Mouse (Mus musculus) midbrain, embryonic 16.5 days (tissue): ENCODE measurements around the gene Acss2. TPM values are rescaled to one million over a fixed set of nuclear protein-coding genes. Genes with fewer than 3 reads are reported as not detected.
"Not testable (repeated sequence)": the region's sequence is repeated elsewhere in the genome, so short reads cannot be mapped to it uniquely, and the experiment has no call there.

Experiments
- ATAC-seq: fragments of 200-750 bp; cut with Nextera tagmentation; 2 replicates; pipeline ENCODE4 v1.8.0; 2017; ENCODE audit warnings: moderate TSS enrichment
- H3K27ac ChIP-seq: fragments of 300-500 bp; sonication (generic); 2 replicates; pipeline ENCODE4 v1.5.1; 2014; ENCODE audit warnings: mild to moderate bottlenecking, low read length, mixed read lengths
- H3K27me3 ChIP-seq: fragments of 300-500 bp; sonication (generic); 2 replicates; pipeline ENCODE4 v1.6.1; 2014; ENCODE audit warnings: low read depth, low read length, mixed read lengths; ENCODE audit not compliant: control insufficient read depth, insufficient read depth
- H3K36me3 ChIP-seq: fragments of 300-500 bp; sonication (generic); 2 replicates; pipeline ENCODE4 v1.6.1; 2014; ENCODE audit warnings: mild to moderate bottlenecking, low read length, moderate library complexity, mixed read lengths; ENCODE audit not compliant: control insufficient read depth, insufficient read depth
- H3K4me1 ChIP-seq: fragments of 300-500 bp; sonication (generic); 2 replicates; pipeline ENCODE4 v1.6.1; 2014; ENCODE audit warnings: mild to moderate bottlenecking, low read length, mixed read lengths; ENCODE audit not compliant: control insufficient read depth, insufficient read depth
- H3K4me2 ChIP-seq: fragments of 300-500 bp; sonication (generic); 2 replicates; pipeline ENCODE4 v1.6.1; 2014; ENCODE audit warnings: mild to moderate bottlenecking, low read length, mixed read lengths
- H3K4me3 ChIP-seq: fragments of 300-500 bp; sonication (generic); 2 replicates; pipeline ENCODE4 v1.5.1; 2014; ENCODE audit warnings: low read depth, mild to moderate bottlenecking, low read length, moderate library complexity, mixed read lengths
- H3K9ac ChIP-seq: fragments of 300-500 bp; sonication (generic); 2 replicates; pipeline ENCODE4 v1.6.1; 2014; ENCODE audit warnings: low read depth, low read length, mixed read lengths
- H3K9me3 ChIP-seq: fragments of 300-500 bp; sonication (generic); replicated peaks from 2 replicates; pipeline ENCODE4 v1.6.1; 2014; ENCODE audit warnings: mild to moderate bottlenecking, low read length, mixed read lengths; ENCODE audit not compliant: control insufficient read depth, poor library complexity, severe bottlenecking
- WGBS: fragments of 180-500 bp; shearing (Covaris S2); extraction: QIAGEN DNeasy Blood & Tissue Kit; methylation state at CpG from one replicate; pipeline ENCODE4 v1.1.7; 2014; 5-methylcytosine and 5-hydroxymethylcytosine counted together
- polyA plus RNA-seq: library from polyadenylated mRNA; unstranded; fragments of >200 nt; fragmentation: Nextera tagmentation; extraction: Ambion mirVana; gene quantifications from 2 replicates; pipeline ENCODE4 v1.2.1, GENCODE M21; 2015

Acss2 gene
- polyA plus RNA-seq, 1 experiment from 2014 or later: 23.9 TPM

DNA sequence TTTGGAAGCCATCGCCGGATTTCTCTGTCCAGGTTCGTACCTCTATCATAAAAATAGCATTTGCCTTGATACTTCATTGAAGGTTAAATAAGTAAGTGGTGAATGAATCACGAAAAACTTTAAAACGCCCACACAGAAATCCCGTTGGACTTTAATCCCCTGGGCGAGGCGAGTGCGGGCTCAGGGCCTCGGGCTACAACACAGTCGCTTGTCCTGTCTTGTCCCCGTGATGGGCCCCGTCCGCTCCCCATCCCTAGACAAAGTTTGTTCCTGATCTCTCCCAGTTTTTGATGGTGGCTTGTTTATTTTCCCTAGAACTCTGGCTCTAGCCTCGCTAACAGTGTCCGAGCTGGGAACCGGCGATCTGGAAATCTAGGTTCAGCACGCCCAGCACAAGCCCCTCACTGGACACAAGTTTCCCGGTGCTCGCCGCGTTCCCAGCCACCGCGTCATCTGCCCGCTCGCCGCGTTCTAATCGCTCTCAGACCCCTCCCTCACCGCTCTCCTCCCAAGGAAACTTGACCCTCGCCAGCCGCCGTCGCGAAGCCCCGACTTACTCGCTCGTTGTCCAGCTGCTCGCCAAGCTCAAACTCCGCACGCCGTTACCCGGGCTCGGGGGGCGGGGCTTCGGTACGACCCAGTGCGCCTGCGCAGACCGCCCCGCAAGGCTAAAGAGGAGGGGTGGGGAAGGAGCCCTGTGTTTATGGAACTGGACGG lies 74.5 kb downstream of the Acss2 start, which contains the start of gene Gss:
Gene Gss (minus strand): TSS at position 674 of the 717 bp plus-strand sequence.
- Histone ChIP-seq H3K4me3 (peak within 1 kb of the TSS; percentile 60), H3K9me3 (no peaks in the 10 kb centered on the region), H3K4me2 (peak within 1 kb of the TSS; percentile 73), H3K27me3 (no peaks in the 10 kb centered on the region; the same call in 1 of the 2 replicates), H3K27ac (peak within 1 kb of the TSS; percentile 66), H3K36me3 (no peaks in the 10 kb centered on the region), H3K9ac (peak within 1 kb of the TSS; percentile 68), H3K4me1 (peaks cover 9% of the 10 kb centered on the region)
- ATAC-seq: peak; percentile 93
- WGBS: under 1% methylated on average over 53 of the region's 53 CpGs

DNA sequence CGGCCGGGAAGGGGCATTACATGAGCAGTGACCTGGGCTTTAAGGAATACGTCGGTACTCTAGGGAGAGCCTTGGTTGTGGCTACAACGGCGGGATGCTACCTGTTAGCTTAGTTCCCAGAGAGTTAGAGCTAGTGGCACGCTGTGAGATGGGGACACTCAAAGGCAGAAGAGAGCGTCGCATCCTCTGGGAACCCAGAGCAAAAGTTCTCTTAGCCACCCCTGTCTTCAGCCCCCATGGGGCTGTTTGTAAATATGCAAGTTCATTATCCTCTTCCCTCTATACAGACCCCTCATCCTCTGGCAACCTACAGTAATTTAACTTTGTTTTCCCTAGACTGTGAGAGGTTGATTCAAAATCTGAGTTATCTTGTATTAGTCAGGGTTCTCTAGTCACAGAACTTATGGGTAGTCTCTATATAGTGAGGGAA lies 75.1 kb downstream of the Acss2 start:
- H3K36me3 ChIP-seq: no peaks in the 10 kb centered on the region
- peak overlapping the region; percentile 60 for H3K4me3 ChIP-seq
- WGBS: 2% methylated on average over 9 of the region's 9 CpGs
- peak overlapping the region; percentile 73 for H3K4me2 ChIP-seq
- H3K9me3 ChIP-seq: no peaks in the 10 kb centered on the region
- H3K9ac ChIP-seq: peak overlapping the region; percentile 68
- ATAC-seq: no peak
- no peaks in the 10 kb centered on the region; the same call in 1 of the 2 replicates for H3K27me3 ChIP-seq
- peaks cover 9% of the 10 kb centered on the region for H3K4me1 ChIP-seq
- peak overlapping the region; percentile 53; the same call in 1 of the 2 replicates for H3K27ac ChIP-seq

DNA sequence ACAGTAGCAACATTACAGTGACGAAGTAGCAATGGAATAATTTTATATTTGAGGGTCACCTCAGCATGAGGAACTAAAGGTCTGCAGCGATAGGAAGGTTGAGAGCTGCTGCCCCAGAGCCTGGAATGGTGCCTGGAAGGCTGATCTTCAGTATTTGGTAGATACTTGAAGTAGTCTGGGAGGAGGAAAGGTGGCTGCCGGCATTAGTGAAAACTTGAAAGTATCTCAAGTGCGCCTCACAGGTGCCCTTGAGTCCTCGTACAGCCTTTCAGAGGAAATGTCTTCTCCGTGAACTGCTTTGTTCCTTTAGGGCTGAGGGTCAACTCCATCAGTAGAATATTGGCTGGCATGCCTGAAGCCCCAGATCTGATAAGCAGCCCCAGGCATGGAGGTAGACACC lies 77.8 kb downstream of the Acss2 start:
- H3K27me3 ChIP-seq: no peaks in the 10 kb centered on the region; the same call in 1 of the 2 replicates
- no peak for ATAC-seq
- 85% methylated on average over 6 of the region's 6 CpGs for WGBS

DNA sequence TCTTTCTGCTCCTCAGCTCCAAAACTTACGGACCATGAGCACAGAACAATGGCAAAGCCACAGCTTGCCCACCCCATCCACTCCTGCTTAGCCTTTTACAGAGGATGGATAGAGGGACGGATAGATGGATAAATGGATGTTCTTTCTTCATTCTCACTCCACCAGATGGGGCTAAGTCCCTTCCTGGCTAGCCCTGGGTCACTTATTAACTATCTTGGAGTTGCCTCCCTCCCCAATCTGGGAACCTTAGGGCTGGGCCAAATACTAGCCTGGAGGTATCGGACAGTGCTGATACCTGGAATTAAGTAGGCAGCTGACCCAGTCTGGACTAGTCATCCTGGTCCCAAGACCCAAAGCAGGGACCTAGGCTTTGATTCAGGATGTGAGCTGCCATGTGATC lies 86.0 kb downstream of the Acss2 start:
- Histone ChIP-seq H3K4me3 (no peak overlapping the region), H3K27ac (no peak overlapping the region), H3K36me3 (no peaks in the 10 kb centered on the region), H3K9ac (no peak overlapping the region), H3K4me2 (no peak overlapping the region), H3K9me3 (no peaks in the 10 kb centered on the region), H3K4me1 (no peaks in the 10 kb centered on the region), H3K27me3 (no peaks in the 10 kb centered on the region)
- 56% methylated on average over 3 of the region's 3 CpGs for WGBS
- no peak for ATAC-seq

More for the DNA sequence above, 77.8 kb downstream of the Acss2 start:
- Histone ChIP-seq H3K36me3 (no peaks in the 10 kb centered on the region), H3K9me3 (no peaks in the 10 kb centered on the region), H3K4me1 (peaks cover 9% of the 10 kb centered on the region), H3K4me3 (no peak overlapping the region), H3K27ac (no peak overlapping the region), H3K9ac (no peak overlapping the region), H3K4me2 (no peak overlapping the region)

DNA sequence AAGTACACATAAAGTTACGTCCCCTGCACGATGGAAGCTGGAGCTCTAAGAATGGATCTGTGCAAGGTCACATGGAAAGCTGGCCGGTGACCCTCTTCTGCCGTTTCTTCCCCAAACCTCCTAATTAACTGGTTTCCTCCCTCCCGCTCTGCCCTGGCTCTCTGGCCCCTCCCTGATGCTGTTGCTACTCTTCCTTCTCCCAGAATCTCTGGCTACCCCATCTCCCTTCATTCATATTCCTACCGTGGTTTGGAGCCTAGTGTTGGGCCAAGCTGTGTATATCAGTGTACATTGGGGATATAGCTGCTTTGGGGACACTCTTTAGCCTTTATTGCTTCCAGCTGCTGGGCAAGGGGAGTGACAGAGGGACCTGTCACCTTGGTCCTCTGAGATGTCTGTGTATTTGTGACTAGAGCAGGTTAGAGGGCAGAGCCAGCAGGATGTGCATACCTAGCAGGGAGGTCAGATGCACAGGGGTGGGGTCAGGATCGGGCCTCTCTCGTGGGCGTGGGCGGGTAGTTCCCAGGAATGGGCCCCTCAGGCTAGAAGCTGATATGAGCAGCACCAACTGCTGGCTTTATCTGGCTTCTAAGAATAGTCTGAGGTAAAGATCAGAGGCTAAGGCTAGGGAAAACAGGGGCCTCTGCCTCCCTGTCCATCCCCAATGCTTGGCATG lies 87.0 kb downstream of the Acss2 start:
- no peak for ATAC-seq
- Histone ChIP-seq H3K9ac (no peak overlapping the region), H3K4me2 (no peak overlapping the region), H3K4me3 (no peak overlapping the region), H3K4me1 (no peaks in the 10 kb centered on the region), H3K27ac (no peak overlapping the region), H3K36me3 (no peaks in the 10 kb centered on the region), H3K9me3 (no peaks in the 10 kb centered on the region), H3K27me3 (no peaks in the 10 kb centered on the region)
- WGBS: 62% methylated on average over 10 of the region's 10 CpGs

DNA sequence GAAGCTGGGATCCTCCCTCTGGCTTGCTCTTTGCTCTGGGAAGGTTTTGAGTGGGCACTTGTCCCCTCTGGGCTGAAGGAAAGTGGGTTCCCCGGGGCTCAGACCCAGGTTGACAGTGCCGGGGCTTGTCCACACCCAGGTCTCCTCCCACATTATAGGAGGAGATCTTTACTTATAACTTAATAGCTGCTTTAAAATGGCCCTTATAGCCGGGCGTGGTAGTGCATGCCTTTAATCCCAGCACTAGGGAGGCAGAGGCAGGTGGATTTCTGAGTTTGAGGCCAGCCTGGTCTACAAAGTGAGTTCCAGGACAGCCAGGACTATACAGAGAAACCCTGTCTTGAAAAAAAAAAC lies 87.5 kb downstream of the Acss2 start:
- WGBS: 80% methylated on average over 4 of the region's 4 CpGs
- H3K27me3 ChIP-seq, H3K4me3 ChIP-seq, H3K27ac ChIP-seq, H3K4me2 ChIP-seq, H3K4me1 ChIP-seq, H3K9ac ChIP-seq, H3K9me3 ChIP-seq, ATAC-seq, H3K36me3 ChIP-seq: not testable (repeated sequence)

DNA sequence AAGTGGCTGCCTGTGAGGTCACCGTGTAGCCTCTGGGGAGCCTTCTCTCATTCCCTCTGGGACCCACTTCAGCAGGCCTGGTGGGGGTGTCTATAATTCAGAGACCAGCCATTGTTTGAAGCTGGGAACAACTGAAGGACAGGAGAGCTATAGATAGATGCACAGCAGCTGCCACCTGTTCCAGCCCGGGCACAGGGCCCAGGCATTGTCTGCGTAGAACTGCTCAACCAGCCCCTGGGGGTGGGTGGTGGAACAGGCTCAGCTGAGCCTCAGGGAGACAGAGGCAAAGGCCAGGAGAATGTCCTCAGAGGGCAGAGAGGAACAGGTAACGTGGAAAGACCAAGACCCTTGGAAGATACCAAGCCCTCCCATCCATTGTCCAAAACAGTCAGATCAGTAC lies 88.6 kb downstream of the Acss2 start:
- ATAC-seq: no peak

DNA sequence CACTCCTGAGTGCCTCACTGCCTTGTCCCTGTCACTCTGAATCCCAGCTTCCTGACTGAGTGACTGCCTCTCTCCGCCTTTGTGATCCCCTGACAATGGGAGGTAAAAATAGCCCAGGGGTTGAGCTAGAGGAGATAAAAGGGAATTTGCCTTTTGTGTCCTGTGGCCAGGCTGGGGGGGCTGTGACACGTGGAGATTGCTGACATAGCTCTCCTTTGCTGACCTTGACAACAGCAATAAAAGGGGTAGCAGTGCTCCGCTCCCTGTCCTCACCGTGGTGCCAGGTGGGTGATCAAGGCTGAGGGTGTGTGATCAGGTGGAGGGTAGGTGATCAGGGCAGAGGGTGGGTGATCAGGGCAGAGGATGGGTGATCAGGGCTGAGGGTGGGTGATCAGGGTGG lies 93.2 kb downstream of the Acss2 start, which contains the start of gene Myh7b:
Gene Myh7b (plus strand): TSS at position 235 of the 400 bp plus-strand sequence.
- 37% methylated on average over 4 of the region's 4 CpGs for WGBS
- ATAC-seq: no peak
- H3K4me2 ChIP-seq: no peak within 1 kb of the TSS

More for the DNA sequence above, 88.6 kb downstream of the Acss2 start:
- H3K4me2 ChIP-seq: no peak overlapping the region
- no peaks in the 10 kb centered on the region for H3K36me3 ChIP-seq
- no peak overlapping the region for H3K27ac ChIP-seq
- 77% methylated on average over 4 of the region's 4 CpGs for WGBS
- H3K9ac ChIP-seq: no peak overlapping the region
- H3K4me1 ChIP-seq: no peaks in the 10 kb centered on the region
- H3K4me3 ChIP-seq: no peak overlapping the region
- H3K9me3 ChIP-seq: no peaks in the 10 kb centered on the region
- H3K27me3 ChIP-seq: no peaks in the 10 kb centered on the region

More for the DNA sequence above, 93.2 kb downstream of the Acss2 start, which contains the start of gene Myh7b:
- H3K4me3 ChIP-seq: no peak within 1 kb of the TSS
- no peaks in the 10 kb centered on the region for H3K27me3 ChIP-seq
- H3K27ac ChIP-seq: no peak within 1 kb of the TSS
- no peaks in the 10 kb centered on the region for H3K36me3 ChIP-seq
- no peak within 1 kb of the TSS for H3K9ac ChIP-seq
- no peaks in the 10 kb centered on the region for H3K9me3 ChIP-seq
- no peaks in the 10 kb centered on the region for H3K4me1 ChIP-seq
